Mouse (Mus musculus) T-helper 17 cell (primary cell): ENCODE measurements around the gene Ndufv1.
"Not testable (repeated sequence)": the region's sequence is repeated elsewhere in the genome, so short reads cannot be mapped to it uniquely, and the experiment has no call there.

Experiments
- in situ Hi-C, 2 experiments: fragments of 300-600 bp; cut with MboI, MseI; formaldehyde crosslinking; loops; 1 replicate in 1 of 2; 2 replicates in 1 of 2; pipeline ENCODE4 v1.15.1; 2025; ENCODE audit warnings: high pct_unique_total_duplicates in 2 of 2

Gene Ndufv1

GRCm38 (mm10) chr19:4012432-4013022 is at the start of gene Ndufv1:
Gene Ndufv1 (minus strand): TSS chr19:4012806.
- in situ Hi-C loops = no loop called here

- in situ Hi-C loops = no loop called here
These were observed 48.4 kb upstream of the Ndufv1 start for GRCm38 (mm10) chr19:4060899-4061465.

GRCm38 (mm10) chr19:4060044-4060898 is 47.7 kb upstream of the Ndufv1 start:
- in situ Hi-C loops = not testable (repeated sequence)

- in situ Hi-C loops = loop anchor here in 1 of 2 experiments (5.0 kb wide), 1 partner anchor 38 kb away; the partner anchor contains the start of genes Cdk2ap2 and Pitpnm1
These were observed 46.6 kb upstream of the Ndufv1 start, which contains the start of gene Gstp3 for GRCm38 (mm10) chr19:4059069-4059740. Gene Gstp3 (minus strand): TSS chr19:4059569.

GRCm38 (mm10) chr19:4058581-4058980 is 46.0 kb upstream of the Ndufv1 start:
- in situ Hi-C loops = loop anchor here in 1 of 2 experiments (5.0 kb wide), 1 partner anchor 39 kb away; the partner anchor contains the start of genes Cdk2ap2 and Pitpnm1

GRCm38 (mm10) chr19:4057962-4058361 is 45.4 kb upstream of the Ndufv1 start:
- in situ Hi-C loops = loop anchor here in 1 of 2 experiments (5.0 kb wide), 1 partner anchor 39 kb away; the partner anchor contains the start of genes Cdk2ap2 and Pitpnm1

GRCm38 (mm10) chr19:4057389-4057788 is 44.8 kb upstream of the Ndufv1 start:
- in situ Hi-C loops = loop anchor here in 1 of 2 experiments (5.0 kb wide), 1 partner anchor 40 kb away; the partner anchor contains the start of genes Cdk2ap2 and Pitpnm1

GRCm38 (mm10) chr19:4056727-4057126 is 44.1 kb upstream of the Ndufv1 start:
- in situ Hi-C loops = loop anchor here in 1 of 2 experiments (5.0 kb wide), 1 partner anchor 41 kb away; the partner anchor contains the start of genes Cdk2ap2 and Pitpnm1

- in situ Hi-C loops = loop anchor here in 1 of 2 experiments (5.0 kb wide), 1 partner anchor 41 kb away; the partner anchor contains the start of genes Cdk2ap2 and Pitpnm1
These were observed 43.5 kb upstream of the Ndufv1 start for GRCm38 (mm10) chr19:4055947-4056693.

GRCm38 (mm10) chr19:4055216-4055946 is 42.8 kb upstream of the Ndufv1 start:
- in situ Hi-C loops = loop anchor here in 1 of 2 experiments (5.0 kb wide), 1 partner anchor 42 kb away; the partner anchor contains the start of genes Cdk2ap2 and Pitpnm1

- in situ Hi-C loops = loop anchor here in 1 of 2 experiments (5.0 kb wide), 1 partner anchor 43 kb away; the partner anchor contains the start of genes Cdk2ap2 and Pitpnm1
These were observed 42.0 kb upstream of the Ndufv1 start for GRCm38 (mm10) chr19:4054613-4055012.

GRCm38 (mm10) chr19:4052516-4053030 is 40.0 kb upstream of the Ndufv1 start:
- in situ Hi-C loops = no loop called here

- in situ Hi-C loops = no loop called here
These were observed 39.3 kb upstream of the Ndufv1 start for GRCm38 (mm10) chr19:4051741-4052515.

- in situ Hi-C loops = no loop called here
These were observed 38.4 kb upstream of the Ndufv1 start for GRCm38 (mm10) chr19:4051016-4051415.

GRCm38 (mm10) chr19:4049069-4049468 is 36.5 kb upstream of the Ndufv1 start:
- in situ Hi-C loops = not testable (repeated sequence)

GRCm38 (mm10) chr19:4047859-4048258 is 35.3 kb upstream of the Ndufv1 start:
- in situ Hi-C loops = no loop called here

GRCm38 (mm10) chr19:4046866-4047254 is 34.3 kb upstream of the Ndufv1 start:
- in situ Hi-C loops = no loop called here
